Mouse (Mus musculus) heart, adult 11 months (tissue): Measurements from ENCODE around the gene Kdm1a.

Experiments
- DNase-seq: peaks from one replicate; pipeline ENCODE4 v3.0.0; 2022

The Kdm1a gene

DNA sequence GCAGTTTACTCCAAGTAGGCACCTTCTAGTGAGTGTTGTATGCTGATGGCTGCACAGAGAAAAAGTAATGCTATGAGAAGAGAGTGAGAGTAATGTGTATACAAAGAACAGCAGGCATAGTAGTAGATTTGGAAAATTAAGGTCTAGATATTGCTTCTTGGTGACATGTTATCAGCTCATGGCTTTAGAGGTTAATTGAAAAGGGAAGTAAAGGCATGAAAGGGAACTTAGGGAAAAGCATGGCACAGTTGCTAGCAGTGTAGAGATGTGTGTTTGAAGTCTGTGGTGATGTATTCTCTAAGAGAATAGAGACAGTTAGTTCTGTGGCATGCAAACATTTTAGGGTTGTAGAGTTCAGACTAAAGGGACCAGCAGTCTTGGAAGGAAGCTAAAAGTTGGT is 82.7 kb downstream of the Kdm1a start:
- DNase-seq: no peak

GRCm38 (mm10) chr4:136518576-136518975 is 83.9 kb downstream of the Kdm1a start:
- no peak for DNase-seq

DNA sequence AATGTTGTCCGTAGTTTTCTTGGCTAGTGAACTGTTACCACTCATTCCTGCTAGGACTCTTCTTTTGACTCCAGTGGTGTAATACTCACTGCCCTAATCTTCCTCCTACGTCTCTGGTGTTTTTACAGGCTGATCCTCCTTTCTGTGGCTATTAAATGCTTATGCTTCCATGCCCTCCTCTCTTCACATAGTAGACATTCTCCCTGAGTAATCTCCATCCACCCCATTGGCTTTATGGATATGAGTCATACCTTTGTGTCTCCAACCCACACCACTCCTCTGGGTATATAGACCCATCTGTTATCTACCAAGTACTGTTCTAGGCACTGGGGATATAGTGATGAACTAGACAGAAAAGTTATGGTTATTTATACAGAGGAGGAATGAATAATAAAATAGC is 84.4 kb downstream of the Kdm1a start:
- DNase-seq: no peak

GRCm38 (mm10) chr4:136512905-136513304 is 89.6 kb downstream of the Kdm1a start:
- peak; percentile 95 for DNase-seq

GRCm38 (mm10) chr4:136511708-136512107 is 90.8 kb downstream of the Kdm1a start:
- peak; percentile 85 for DNase-seq

DNA sequence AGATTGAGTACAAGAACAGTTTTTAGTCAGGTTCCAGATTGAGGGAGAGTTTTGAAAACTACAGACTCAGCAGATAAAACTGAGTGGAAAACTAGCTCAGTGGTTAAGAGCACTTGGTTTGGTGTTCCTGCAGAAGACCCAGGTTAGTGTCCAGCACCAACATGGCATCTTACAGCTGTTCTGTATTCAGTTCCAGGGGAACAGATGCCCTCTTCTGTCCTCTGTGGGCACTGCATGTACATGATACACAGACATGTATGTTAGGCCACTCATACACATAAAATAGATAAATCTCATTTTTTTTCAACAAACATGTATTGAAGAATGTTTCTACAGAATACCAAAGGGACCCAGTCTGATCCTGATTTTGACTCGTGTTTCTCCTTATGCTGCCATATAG is 92.7 kb downstream of the Kdm1a start:
- no peak for DNase-seq

GRCm38 (mm10) chr4:136505426-136506215 is 96.9 kb downstream of the Kdm1a start:
- DNase-seq: no peak
